Mouse (Mus musculus) stomach, embryonic 14.5 days (tissue): ENCODE measurements around the gene Slc30a3. TPM values are rescaled to one million over a fixed set of nuclear protein-coding genes. Genes with fewer than 3 reads are reported as not detected.
"Not testable (repeated sequence)": the region's sequence is repeated elsewhere in the genome, so short reads cannot be mapped to it uniquely, and the experiment has no call there.

Source experiments
- ATAC-seq: fragments of 200-750 bp; cut with Nextera tagmentation; 2 replicates; pipeline ENCODE4 v1.8.0; 2017; ENCODE audit warnings: low read depth, moderate TSS enrichment; ENCODE audit not compliant: insufficient number of reproducible peaks, insufficient read depth, low FRiP score
- H3K27ac ChIP-seq: fragments of 300-500 bp; sonication (generic); 2 replicates; pipeline ENCODE4 v1.5.1; 2014; ENCODE audit warnings: mild to moderate bottlenecking, low read length, moderate library complexity, mixed read lengths
- H3K27me3 ChIP-seq: fragments of 300-500 bp; sonication (generic); 2 replicates; pipeline ENCODE4 v1.6.1; 2014; ENCODE audit warnings: low read length, control low read depth, mixed read lengths; ENCODE audit not compliant: control insufficient read depth, insufficient read depth
- H3K36me3 ChIP-seq: fragments of 300-500 bp; sonication (generic); 2 replicates; pipeline ENCODE4 v1.6.1; 2014; ENCODE audit warnings: mild to moderate bottlenecking, control low read depth, low read length, moderate library complexity, mixed read lengths; ENCODE audit not compliant: control insufficient read depth, insufficient read depth
- H3K4me1 ChIP-seq: fragments of 300-500 bp; sonication (generic); 2 replicates; pipeline ENCODE4 v1.6.1; 2014; ENCODE audit warnings: low read length, control low read depth, mixed read lengths; ENCODE audit not compliant: control insufficient read depth, insufficient read depth
- H3K4me2 ChIP-seq: fragments of 300-500 bp; sonication (generic); replicated peaks from 2 replicates; pipeline ENCODE4 v1.6.1; 2014; ENCODE audit warnings: low read depth, low read length, control low read depth
- H3K4me3 ChIP-seq: fragments of 300-500 bp; sonication (generic); 2 replicates; pipeline ENCODE4 v1.5.1; 2014; ENCODE audit warnings: low read depth, low read length, control low read depth
- H3K9ac ChIP-seq: fragments of 300-500 bp; sonication (generic); replicated peaks from 2 replicates; pipeline ENCODE4 v1.6.1; 2014; ENCODE audit warnings: low read depth, mild to moderate bottlenecking, control low read depth, low read length, moderate library complexity, mixed read lengths
- H3K9me3 ChIP-seq: fragments of 300-500 bp; sonication (generic); 2 replicates; pipeline ENCODE4 v1.6.1; 2016; ENCODE audit warnings: low read depth, low read length, control low read depth; ENCODE audit not compliant: control insufficient read depth
- WGBS: fragments of 180-500 bp; shearing (Covaris S2); extraction: QIAGEN DNeasy Blood & Tissue Kit; methylation state at CpG from one replicate; pipeline ENCODE4 v1.1.7; 2014; 5-methylcytosine and 5-hydroxymethylcytosine counted together
- polyA plus RNA-seq: library from polyadenylated mRNA; unstranded; fragments of >200 nt; fragmentation: Nextera tagmentation; extraction: Ambion mirVana; gene quantifications from 2 replicates; pipeline ENCODE4 v1.2.1, GENCODE M21; 2014

Gene Slc30a3
- polyA plus RNA-seq, 1 experiment from 2014 or later = 0.30 TPM

- H3K4me3 ChIP-seq = no peak overlapping the region
- WGBS = 93% methylated on average over 11 of the region's 11 CpGs
- H3K4me1 ChIP-seq = no peaks in the 10 kb centered on the region
- no peak overlapping the region for H3K4me2 ChIP-seq
- H3K9me3 ChIP-seq = no peaks in the 10 kb centered on the region
- H3K27ac ChIP-seq = no peak overlapping the region
- no peaks in the 10 kb centered on the region for H3K27me3 ChIP-seq
- peaks cover 82% of the 10 kb centered on the region for H3K36me3 ChIP-seq
- ATAC-seq = no peak
- H3K9ac ChIP-seq = no peak overlapping the region
Observed at GRCm38 (mm10) chr5:31071821-31072220, 36.2 kb downstream of the Slc30a3 start.

GRCm38 (mm10) chr5:31071059-31071458, 37.0 kb downstream of the Slc30a3 start:
- Histone ChIP-seq H3K9ac (no peak overlapping the region), H3K4me3 (no peak overlapping the region), H3K9me3 (no peaks in the 10 kb centered on the region), H3K27ac (no peak overlapping the region), H3K4me2 (no peak overlapping the region), H3K27me3 (no peaks in the 10 kb centered on the region), H3K36me3 (peaks cover 78% of the 10 kb centered on the region), H3K4me1 (no peaks in the 10 kb centered on the region)
- 80% methylated on average over 2 of the region's 2 CpGs for WGBS
- ATAC-seq = no peak

- Histone ChIP-seq H3K9me3 (no peaks in the 10 kb centered on the region), H3K27ac (no peak overlapping the region), H3K4me2 (no peak overlapping the region), H3K27me3 (no peaks in the 10 kb centered on the region), H3K36me3 (peaks cover 75% of the 10 kb centered on the region), H3K4me1 (no peaks in the 10 kb centered on the region), H3K4me3 (no peak overlapping the region), H3K9ac (no peak overlapping the region)
- ATAC-seq = no peak
- 93% methylated on average over 3 of the region's 3 CpGs for WGBS
Observed at GRCm38 (mm10) chr5:31069810-31070209, 38.2 kb downstream of the Slc30a3 start.

- ATAC-seq = no peak
- no peaks in the 10 kb centered on the region for H3K27me3 ChIP-seq
- H3K27ac ChIP-seq = peak overlapping the region; percentile 64; the same call in 1 of the 2 replicates
- peak overlapping the region; percentile 72 for H3K4me2 ChIP-seq
- H3K4me3 ChIP-seq = peak overlapping the region; percentile 59
- H3K9me3 ChIP-seq = no peaks in the 10 kb centered on the region
- peaks cover 6% of the 10 kb centered on the region for H3K4me1 ChIP-seq
- 17% methylated on average over 19 of the region's 19 CpGs for WGBS
- peak overlapping the region; percentile 64 for H3K9ac ChIP-seq
- peaks cover 29% of the 10 kb centered on the region for H3K36me3 ChIP-seq
Observed at GRCm38 (mm10) chr5:31055216-31056140, 52.6 kb downstream of the Slc30a3 start.

- no peaks in the 10 kb centered on the region for H3K9me3 ChIP-seq
- H3K4me1 ChIP-seq = peaks cover 6% of the 10 kb centered on the region
- WGBS = under 1% methylated on average over 64 of the region's 64 CpGs
- peak within 1 kb of the TSS; percentile 64 for H3K9ac ChIP-seq
- peak within 1 kb of the TSS; percentile 59 for H3K4me3 ChIP-seq
- ATAC-seq = peak; percentile 96
- peaks cover 19% of the 10 kb centered on the region for H3K36me3 ChIP-seq
- peak within 1 kb of the TSS; percentile 64; the same call in 1 of the 2 replicates for H3K27ac ChIP-seq
- no peaks in the 10 kb centered on the region for H3K27me3 ChIP-seq
- peak within 1 kb of the TSS; percentile 72 for H3K4me2 ChIP-seq
Observed at GRCm38 (mm10) chr5:31054261-31055215, 53.5 kb downstream of the Slc30a3 start, which contains the start of gene Cad. Cad (plus strand) TSS chr5:31054780.

GRCm38 (mm10) chr5:31053728-31054127, 54.3 kb downstream of the Slc30a3 start:
- H3K27ac ChIP-seq = peak overlapping the region; percentile 64; the same call in 1 of the 2 replicates
- ATAC-seq, H3K27me3 ChIP-seq, H3K9me3 ChIP-seq, H3K4me1 ChIP-seq: not testable (repeated sequence)
- peaks cover 11% of the 10 kb centered on the region for H3K36me3 ChIP-seq
- peak overlapping the region; percentile 33; the same call in 1 of the 2 replicates for H3K9ac ChIP-seq
- H3K4me2 ChIP-seq = peak overlapping the region; percentile 72
- H3K4me3 ChIP-seq = peak overlapping the region; percentile 59
- WGBS = 47% methylated on average over 4 of the region's 4 CpGs

GRCm38 (mm10) chr5:31050427-31050826, 57.6 kb downstream of the Slc30a3 start:
- no peak overlapping the region for H3K9ac ChIP-seq
- H3K27me3 ChIP-seq = no peaks in the 10 kb centered on the region
- H3K4me3 ChIP-seq = no peak overlapping the region
- H3K36me3 ChIP-seq = no peaks in the 10 kb centered on the region
- no peak overlapping the region for H3K27ac ChIP-seq
- H3K4me1 ChIP-seq = peaks cover 5% of the 10 kb centered on the region; the same call in 1 of the 2 replicates
- no peak overlapping the region for H3K4me2 ChIP-seq
- no peaks in the 10 kb centered on the region for H3K9me3 ChIP-seq
- ATAC-seq = no peak
